Mouse (Mus musculus) gastrocnemius, postnatal 36 days (tissue): Measurements from ENCODE around the gene Pakap. TPM values are rescaled to one million over a fixed set of nuclear protein-coding genes. Genes with fewer than 3 reads are reported as not detected.

ENCODE experiments used
- DNase-seq, 2 experiments: peaks; one replicate each; pipeline ENCODE4 v3.0.0; 2022
- intact Hi-C: fragments of 180-260 bp; cut with DNase I; formaldehyde crosslinking; loops from one replicate; pipeline ENCODE4 v1.15.1; 2025
- total RNA-seq, 2 experiments: library from RNA; stranded (reverse); gene quantifications; 2 replicates each; pipeline ENCODE4 v1.2.3; 2021

The Pakap gene
- total RNA-seq, 2 experiments from 2014 or later = 3.9 to 6.6 TPM

- intact Hi-C loops = no loop called here
- no peak for DNase-seq
Measured at GRCm38 (mm10) chr4:57622816-57623215, 54.8 kb downstream of the Pakap start.

GRCm38 (mm10) chr4:57624819-57625218 is 56.8 kb downstream of the Pakap start:
- no peak for DNase-seq
- intact Hi-C loops = no loop called here

- intact Hi-C loops = no loop called here
- no peak for DNase-seq
Measured at GRCm38 (mm10) chr4:57625306-57625705, 57.3 kb downstream of the Pakap start.

- intact Hi-C loops = no loop called here
- no peak for DNase-seq
Measured at GRCm38 (mm10) chr4:57625756-57626155, 57.8 kb downstream of the Pakap start.

- intact Hi-C loops = no loop called here
- no peak for DNase-seq
Measured at GRCm38 (mm10) chr4:57626921-57627320, 58.9 kb downstream of the Pakap start.

- intact Hi-C loops = no loop called here
- no peak for DNase-seq
Measured at GRCm38 (mm10) chr4:57632386-57632785, 64.4 kb downstream of the Pakap start.

- no peak for DNase-seq
- intact Hi-C loops = no loop called here
Measured at GRCm38 (mm10) chr4:57633052-57633451, 65.1 kb downstream of the Pakap start.

- intact Hi-C loops = no loop called here
- DNase-seq = no peak
Measured at GRCm38 (mm10) chr4:57634956-57635355, 67.0 kb downstream of the Pakap start.

- DNase-seq = no peak
- intact Hi-C loops = no loop called here
Measured at GRCm38 (mm10) chr4:57636782-57637482, 69.0 kb downstream of the Pakap start.

- intact Hi-C loops = no loop called here
- no peak for DNase-seq
Measured at GRCm38 (mm10) chr4:57637636-57638386, 69.8 kb downstream of the Pakap start.

- no peak for DNase-seq
- intact Hi-C loops = no loop called here
Measured at GRCm38 (mm10) chr4:57638941-57639340, 71.0 kb downstream of the Pakap start.

- intact Hi-C loops = no loop called here
- no peak for DNase-seq
Measured at GRCm38 (mm10) chr4:57640222-57640621, 72.2 kb downstream of the Pakap start.

- DNase-seq = no peak
- intact Hi-C loops = no loop called here
Measured at GRCm38 (mm10) chr4:57640971-57641370, 73.0 kb downstream of the Pakap start.

GRCm38 (mm10) chr4:57650994-57651393 is 83.0 kb downstream of the Pakap start:
- DNase-seq = no peak
- intact Hi-C loops = no loop called here

- no peak for DNase-seq
- intact Hi-C loops = no loop called here
Measured at GRCm38 (mm10) chr4:57651547-57651946, 83.6 kb downstream of the Pakap start.

GRCm38 (mm10) chr4:57652185-57652904 is 84.4 kb downstream of the Pakap start:
- no peak for DNase-seq
- intact Hi-C loops = no loop called here

- no peak for DNase-seq
- intact Hi-C loops = no loop called here
Measured at GRCm38 (mm10) chr4:57655966-57656365, 88.0 kb downstream of the Pakap start.

- DNase-seq = no peak
- intact Hi-C loops = no loop called here
Measured at GRCm38 (mm10) chr4:57656388-57656787, 88.4 kb downstream of the Pakap start.

GRCm38 (mm10) chr4:57656861-57657260 is 88.9 kb downstream of the Pakap start:
- intact Hi-C loops = no loop called here

GRCm38 (mm10) chr4:57660470-57660869 is 92.5 kb downstream of the Pakap start:
- DNase-seq = no peak
- intact Hi-C loops = no loop called here

More at GRCm38 (mm10) chr4:57656861-57657260, 88.9 kb downstream of the Pakap start:
- no peak for DNase-seq

GRCm38 (mm10) chr4:57666101-57666500 is 98.1 kb downstream of the Pakap start:
- DNase-seq = no peak
- intact Hi-C loops = no loop called here
